Mouse (Mus musculus): ENCODE results near the gene Mst1r. TPM values are rescaled to one million over a fixed set of nuclear protein-coding genes. Genes with fewer than 3 reads are reported as not detected.

The Mst1r gene
- polyA plus RNA-seq, 1 experiment from 2014 or later, result 0.46 TPM

- H3K9me3 ChIP-seq (replicated peaks), result no peaks in the 10 kb centered on the region
- H3K36me3 ChIP-seq (ENCODE audit: poor library complexity, severe bottlenecking), result no peaks in the 10 kb centered on the region
- no peaks in the 10 kb centered on the region for H3K27me3 ChIP-seq
- peak overlapping the region; percentile 68 for H3K9ac ChIP-seq
- H3K4me3 ChIP-seq, result peak overlapping the region; percentile 54
- peak overlapping the region; percentile 92 for H3K4me2 ChIP-seq
- under 1% methylated on average over 40 of the region's 41 CpGs for WGBS
- ATAC-seq, result peak; percentile 59
- H3K27ac ChIP-seq, result no peak overlapping the region
- peaks cover 23% of the 10 kb centered on the region for H3K4me1 ChIP-seq
Measured at GRCm38 (mm10) chr9:107935790-107936214, 29.1 kb downstream of the Mst1r start.

- Histone ChIP-seq H3K36me3 (ENCODE audit: poor library complexity, severe bottlenecking) (no peaks in the 10 kb centered on the region), H3K9me3 (replicated peaks) (no peaks in the 10 kb centered on the region), H3K4me3 (peak overlapping the region; percentile 54), H3K4me2 (peak overlapping the region; percentile 92), H3K9ac (peak overlapping the region; percentile 68), H3K4me1 (peaks cover 23% of the 10 kb centered on the region), H3K27me3 (no peaks in the 10 kb centered on the region), H3K27ac (no peak overlapping the region)
- under 1% methylated on average over 29 of the region's 29 CpGs for WGBS
- ATAC-seq, result peak; percentile 65
Measured at GRCm38 (mm10) chr9:107936215-107936822, 29.6 kb downstream of the Mst1r start.

DNA sequence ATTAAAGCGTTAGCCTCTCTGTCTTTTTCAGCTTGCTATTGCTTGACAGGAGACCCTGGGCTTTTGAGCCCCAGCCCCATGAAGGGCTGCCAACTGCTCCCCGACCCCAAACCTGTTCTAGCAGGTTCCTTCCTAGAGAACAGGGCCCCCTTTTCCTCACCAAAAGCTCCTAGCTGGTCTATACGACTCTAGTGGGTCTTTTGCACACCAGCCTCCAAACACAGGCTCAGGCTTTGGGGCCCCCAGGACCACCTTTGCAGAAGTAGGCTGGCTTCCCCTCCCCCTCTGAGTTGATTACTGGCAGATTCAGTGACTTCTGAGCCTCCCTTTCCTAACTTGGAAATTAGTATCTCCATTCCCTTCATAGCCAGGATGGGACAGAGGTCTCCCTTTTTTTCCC lies 30.2 kb downstream of the Mst1r start:
- Histone ChIP-seq H3K9me3 (replicated peaks) (no peaks in the 10 kb centered on the region), H3K36me3 (ENCODE audit: poor library complexity, severe bottlenecking) (no peaks in the 10 kb centered on the region), H3K4me3 (peak overlapping the region; percentile 54), H3K4me1 (peaks cover 23% of the 10 kb centered on the region), H3K27me3 (no peaks in the 10 kb centered on the region), H3K9ac (peak overlapping the region; percentile 68; the same call in 1 of the 2 replicates), H3K4me2 (peak overlapping the region; percentile 92), H3K27ac (no peak overlapping the region)
- ATAC-seq, result peak; percentile 25; the same call in 1 of the 2 replicates
- 5% methylated on average over 3 of the region's 3 CpGs for WGBS

- Histone ChIP-seq H3K4me2 (no peak overlapping the region), H3K9me3 (replicated peaks) (no peaks in the 10 kb centered on the region), H3K27ac (no peak overlapping the region), H3K4me3 (no peak overlapping the region), H3K4me1 (peaks cover 13% of the 10 kb centered on the region), H3K9ac (no peak overlapping the region), H3K27me3 (no peaks in the 10 kb centered on the region), H3K36me3 (ENCODE audit: poor library complexity, severe bottlenecking) (no peaks in the 10 kb centered on the region)
- 90% methylated on average over 31 of the region's 31 CpGs for WGBS
- ATAC-seq, result no peak
Measured at GRCm38 (mm10) chr9:107947241-107948194, 40.8 kb downstream of the Mst1r start.

- ATAC-seq, result no peak
- no peaks in the 10 kb centered on the region for H3K36me3 ChIP-seq (ENCODE audit: poor library complexity, severe bottlenecking)
- H3K27me3 ChIP-seq, result no peaks in the 10 kb centered on the region
- H3K27ac ChIP-seq, result no peak overlapping the region
- whole genome bisulfite sequencing, result 80% methylated on average over 13 of the region's 13 CpGs
- H3K9ac ChIP-seq, result no peak overlapping the region
- H3K4me1 ChIP-seq, result peaks cover 13% of the 10 kb centered on the region
- no peak overlapping the region for H3K4me2 ChIP-seq
- no peaks in the 10 kb centered on the region for H3K9me3 ChIP-seq (replicated peaks)
- H3K4me3 ChIP-seq, result no peak overlapping the region
Measured at GRCm38 (mm10) chr9:107949184-107949921, 42.7 kb downstream of the Mst1r start.

DNA sequence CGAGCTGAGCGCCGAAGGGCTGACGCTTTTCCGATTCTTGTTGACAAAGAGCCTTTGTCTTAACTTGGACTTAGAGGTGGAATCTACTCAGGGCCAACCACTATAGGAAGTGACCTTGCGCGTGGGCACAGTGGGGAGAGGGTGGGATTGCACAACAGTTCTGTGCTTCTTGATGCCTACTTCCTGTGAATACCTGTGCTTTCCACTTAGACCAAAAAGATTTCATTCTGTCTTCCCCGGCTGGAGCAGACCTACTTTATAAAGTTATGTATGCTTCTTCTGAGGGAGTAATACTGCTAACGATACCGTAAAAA lies 43.2 kb downstream of the Mst1r start, which contains the start of gene Traip:
Gene Traip (plus strand): TSS at position 215 of the 314 bp plus-strand sequence.
- H3K27me3 ChIP-seq, result no peaks in the 10 kb centered on the region
- H3K36me3 ChIP-seq (ENCODE audit: poor library complexity, severe bottlenecking), result no peaks in the 10 kb centered on the region
- ATAC-seq, result no peak
- 92% methylated on average over 10 of the region's 10 CpGs for WGBS
- peak within 1 kb of the TSS; percentile 69 for H3K9ac ChIP-seq
- no peaks in the 10 kb centered on the region for H3K9me3 ChIP-seq (replicated peaks)
- peaks cover 13% of the 10 kb centered on the region for H3K4me1 ChIP-seq
- peak within 1 kb of the TSS; percentile 62 for H3K4me3 ChIP-seq
- H3K4me2 ChIP-seq, result peak within 1 kb of the TSS; percentile 87
- H3K27ac ChIP-seq, result peak within 1 kb of the TSS; percentile 79

DNA sequence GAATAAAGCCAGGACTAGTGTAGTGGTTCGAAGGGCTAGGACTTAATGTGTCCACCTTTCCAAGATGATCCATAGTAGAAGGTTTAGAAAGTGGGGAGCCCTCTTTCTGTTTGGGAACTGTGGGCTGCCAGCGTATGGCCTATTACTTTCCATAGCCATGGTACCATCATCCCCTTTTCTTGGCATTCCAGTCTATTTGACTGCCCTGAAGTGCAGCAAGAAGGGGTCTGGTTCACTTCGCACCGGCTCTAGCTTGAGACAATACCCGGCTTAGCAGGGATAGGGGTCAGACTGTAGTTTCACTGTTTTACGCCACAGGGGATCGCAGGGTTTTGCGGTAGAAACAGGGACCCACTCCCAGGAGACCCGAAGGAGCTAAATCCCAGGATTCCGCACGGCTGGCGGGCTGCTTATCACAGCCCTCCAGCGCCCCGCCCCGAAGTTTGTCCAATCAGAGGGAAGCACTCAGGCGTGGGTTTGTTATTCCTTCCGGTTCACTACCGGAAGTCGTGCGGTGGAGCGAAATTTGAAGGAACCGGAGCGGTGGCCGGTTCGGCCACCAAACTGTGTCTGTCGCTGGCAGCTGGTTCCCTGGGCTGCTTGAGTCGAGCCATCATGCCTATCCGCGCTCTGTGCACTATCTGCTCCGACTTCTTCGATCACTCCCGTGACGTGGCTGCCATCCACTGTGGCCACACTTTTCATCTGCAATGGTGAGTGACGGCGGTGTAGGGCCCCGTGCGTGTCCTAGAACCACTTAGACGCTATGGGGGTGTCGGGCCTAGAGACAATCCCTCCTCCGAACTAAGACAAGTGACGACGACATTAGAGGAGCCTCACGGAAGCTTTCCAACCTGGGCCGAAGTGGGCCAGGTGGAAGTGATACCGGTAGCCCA lies 44.0 kb downstream of the Mst1r start:
- Histone ChIP-seq H3K9me3 (replicated peaks) (no peaks in the 10 kb centered on the region), H3K36me3 (ENCODE audit: poor library complexity, severe bottlenecking) (peaks cover under 1% of the 10 kb centered on the region; the same call in 1 of the 2 replicates), H3K9ac (peak overlapping the region; percentile 69), H3K4me3 (peak overlapping the region; percentile 62), H3K27me3 (no peaks in the 10 kb centered on the region), H3K4me2 (peak overlapping the region; percentile 87), H3K27ac (peak overlapping the region; percentile 79), H3K4me1 (peaks cover 13% of the 10 kb centered on the region)
- WGBS, result 14% methylated on average over 45 of the region's 45 CpGs
- peak; percentile 98 for ATAC-seq

GRCm38 (mm10) chr9:107955613-107956289 lies 49.1 kb downstream of the Mst1r start:
- Histone ChIP-seq H3K9me3 (replicated peaks) (no peaks in the 10 kb centered on the region), H3K36me3 (ENCODE audit: poor library complexity, severe bottlenecking) (peaks cover 43% of the 10 kb centered on the region), H3K27ac (no peak overlapping the region), H3K4me1 (peaks cover 13% of the 10 kb centered on the region), H3K4me2 (no peak overlapping the region), H3K9ac (no peak overlapping the region), H3K27me3 (no peaks in the 10 kb centered on the region), H3K4me3 (no peak overlapping the region)
- WGBS, result 86% methylated on average over 6 of the region's 6 CpGs
- ATAC-seq, result no peak

- no peaks in the 10 kb centered on the region for H3K27me3 ChIP-seq
Measured at GRCm38 (mm10) chr9:107957141-107957540, 50.5 kb downstream of the Mst1r start.

GRCm38 (mm10) chr9:107959896-107960295 lies 53.2 kb downstream of the Mst1r start:
- Histone ChIP-seq H3K27me3 (no peaks in the 10 kb centered on the region), H3K9me3 (replicated peaks) (no peaks in the 10 kb centered on the region), H3K9ac (no peak overlapping the region), H3K4me3 (no peak overlapping the region), H3K4me2 (no peak overlapping the region), H3K4me1 (peaks cover 11% of the 10 kb centered on the region), H3K36me3 (ENCODE audit: poor library complexity, severe bottlenecking) (peaks cover 80% of the 10 kb centered on the region), H3K27ac (no peak overlapping the region)
- WGBS, result 79% methylated on average over 6 of the region's 6 CpGs
- no peak for ATAC-seq

More at GRCm38 (mm10) chr9:107957141-107957540, 50.5 kb downstream of the Mst1r start:
- no peaks in the 10 kb centered on the region for H3K9me3 ChIP-seq (replicated peaks)
- no peak overlapping the region for H3K4me3 ChIP-seq
- H3K4me2 ChIP-seq, result no peak overlapping the region
- peaks cover 55% of the 10 kb centered on the region for H3K36me3 ChIP-seq (ENCODE audit: poor library complexity, severe bottlenecking)
- H3K4me1 ChIP-seq, result peaks cover 12% of the 10 kb centered on the region
- ATAC-seq, result no peak
- no peak overlapping the region for H3K9ac ChIP-seq
- 28% methylated on average over 6 of the region's 6 CpGs for WGBS
- H3K27ac ChIP-seq, result no peak overlapping the region

Measured in forebrain, embryonic 13.5 days (tissue).